Mouse (Mus musculus): ENCODE data around the gene Cdk8.
"Not testable (repeated sequence)": the region's sequence is repeated elsewhere in the genome, so short reads cannot be mapped to it uniquely, and the experiment has no call there.

Gene Cdk8

GRCm38 (mm10) chr5:146230864-146231654, at the start of gene Cdk8:
Cdk8 (plus strand) TSS chr5:146231230.
- DNase-seq (ENCODE audit: low read depth, low spot score): peak; percentile 96

DNA sequence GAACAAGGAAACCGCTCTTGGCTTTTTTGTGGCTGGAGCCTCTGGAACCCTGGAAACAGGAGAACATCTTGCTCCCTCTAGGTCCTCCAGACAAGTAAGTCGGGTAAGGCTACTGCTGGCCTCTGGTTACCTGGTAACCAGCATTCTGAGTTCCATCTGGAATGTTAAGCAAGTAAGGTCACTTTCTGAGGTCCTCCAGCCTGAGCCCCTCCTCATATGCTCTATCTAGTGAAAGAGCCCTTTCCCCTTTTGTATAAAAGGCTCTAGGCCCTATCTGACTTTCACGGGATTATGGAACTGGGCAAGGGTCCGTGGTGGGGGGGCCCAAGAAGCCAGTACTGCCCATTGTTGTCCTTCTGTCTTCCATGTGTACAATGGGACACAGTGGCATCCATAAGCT, 45.8 kb upstream of the Cdk8 start, which contains the start of gene 1700001J03Rik:
TSS of gene 1700001J03Rik (minus strand) at position 101 of the 400 bp plus-strand sequence.
- DNase-seq (ENCODE audit: low read depth, low spot score): not testable (repeated sequence)

GRCm38 (mm10) chr5:146187441-146187840, 43.6 kb upstream of the Cdk8 start:
- DNase-seq (ENCODE audit: low read depth, low spot score): peak; percentile 5

DNA sequence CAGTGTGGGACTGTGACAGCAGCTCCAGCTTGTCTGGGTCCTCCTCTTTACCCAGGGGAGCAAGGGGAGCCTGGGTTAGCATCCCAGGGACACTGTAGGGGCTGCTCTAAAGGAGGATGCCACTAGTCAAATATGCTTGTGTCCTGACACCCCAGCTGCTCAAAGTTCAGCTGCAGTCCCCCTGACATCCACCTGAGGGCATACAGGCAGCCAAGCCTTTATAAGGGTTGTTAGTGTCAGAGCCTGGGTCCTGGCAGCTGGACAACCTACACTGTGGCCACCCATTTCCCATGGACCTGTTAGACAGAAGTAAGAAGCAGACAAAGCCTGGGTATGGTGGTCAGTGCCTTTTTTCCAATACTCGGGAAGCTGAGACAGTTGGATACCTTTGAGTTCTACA, 42.9 kb upstream of the Cdk8 start:
- no peak for DNase-seq (ENCODE audit: low read depth, low spot score)

GRCm38 (mm10) chr5:146188712-146189111, 42.3 kb upstream of the Cdk8 start:
- DNase-seq (ENCODE audit: low read depth, low spot score): no peak

GRCm38 (mm10) chr5:146190093-146190492, 40.9 kb upstream of the Cdk8 start:
- no peak for DNase-seq (ENCODE audit: low read depth, low spot score)

DNA sequence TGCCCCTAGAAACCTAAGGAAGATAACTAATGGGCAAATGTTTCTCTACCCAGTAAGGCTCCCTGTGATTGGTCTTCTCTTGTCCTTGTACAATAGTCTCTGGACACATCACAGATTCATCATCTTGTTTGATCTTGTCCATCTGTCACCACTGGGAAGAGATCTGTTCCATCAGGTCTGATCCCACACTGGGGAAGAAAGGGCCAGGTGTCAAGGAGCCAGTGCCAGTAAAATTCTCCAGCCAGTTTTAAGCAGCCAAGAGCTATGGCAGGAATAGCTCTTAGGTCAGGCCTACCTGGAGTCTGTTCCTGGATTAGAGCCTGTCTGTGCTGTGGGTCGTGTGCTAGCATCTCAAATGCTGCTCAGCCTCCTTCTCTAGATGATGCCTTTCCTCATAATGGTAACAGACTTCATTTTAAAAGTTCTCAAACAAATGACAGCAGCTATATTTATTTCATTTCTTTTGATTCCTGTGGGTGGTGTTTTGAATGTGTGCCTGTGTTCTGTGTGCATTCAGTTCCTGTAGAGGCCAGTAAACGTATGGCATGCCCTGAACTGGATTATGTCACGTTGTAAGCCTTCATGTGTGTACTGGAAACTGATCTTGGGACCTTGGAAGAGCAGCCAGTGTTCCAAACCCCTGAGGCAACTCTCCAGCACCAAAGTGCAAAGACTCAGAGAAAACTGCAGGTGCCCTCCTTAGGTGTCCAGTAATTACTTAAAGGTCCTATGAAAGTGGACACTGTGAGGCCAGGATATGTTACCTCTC, 40.3 kb upstream of the Cdk8 start:
- DNase-seq (ENCODE audit: low read depth, low spot score): no peak

- no peak for DNase-seq (ENCODE audit: low read depth, low spot score)
These were observed 37.7 kb upstream of the Cdk8 start for GRCm38 (mm10) chr5:146193360-146193759.

DNA sequence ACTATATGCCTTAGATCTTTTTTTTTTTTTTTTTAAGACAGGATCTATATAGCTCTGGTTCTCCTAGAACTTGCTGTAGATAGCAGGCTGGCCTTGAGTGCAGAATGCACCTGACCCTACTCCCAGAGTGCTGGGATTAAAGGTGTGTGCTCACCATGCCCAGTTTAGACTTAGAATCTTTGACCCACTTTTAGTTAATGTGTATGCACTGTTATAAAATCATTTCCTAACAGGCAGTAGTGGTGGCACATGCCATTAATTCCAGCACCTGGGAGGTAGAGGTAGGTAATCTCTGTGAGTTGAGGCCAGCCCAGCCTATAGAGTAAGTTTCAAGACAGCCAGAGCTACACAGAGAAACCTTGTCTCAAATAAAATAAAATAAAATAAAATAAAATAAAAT, 32.0 kb upstream of the Cdk8 start:
- no peak for DNase-seq (ENCODE audit: low read depth, low spot score)

- no peak for DNase-seq (ENCODE audit: low read depth, low spot score)
These were observed 31.5 kb upstream of the Cdk8 start for GRCm38 (mm10) chr5:146199540-146199939.

GRCm38 (mm10) chr5:146200580-146200979, 30.4 kb upstream of the Cdk8 start:
- DNase-seq (ENCODE audit: low read depth, low spot score): no peak

- no peak for DNase-seq (ENCODE audit: low read depth, low spot score)
These were observed 27.1 kb upstream of the Cdk8 start for GRCm38 (mm10) chr5:146203921-146204320.

DNA sequence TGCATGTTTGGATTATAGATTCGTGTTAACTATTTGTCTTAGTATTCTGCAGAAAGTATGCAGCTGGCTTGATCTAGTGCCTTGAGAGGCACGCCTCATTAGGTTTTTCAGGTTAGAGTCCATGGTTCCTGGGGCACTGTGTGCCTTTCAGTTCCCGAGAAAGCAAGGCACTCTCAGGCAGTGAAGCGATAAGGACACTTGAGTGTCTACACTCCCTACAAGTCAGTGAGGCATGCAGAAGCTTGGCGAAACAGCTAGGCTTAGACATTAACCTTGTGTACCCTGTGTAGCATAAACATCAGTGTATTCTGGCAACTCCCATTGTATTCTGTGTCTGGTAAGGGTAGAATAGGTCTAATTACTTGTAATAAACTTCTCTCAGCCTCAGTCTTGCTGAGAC, 25.5 kb upstream of the Cdk8 start:
- DNase-seq (ENCODE audit: low read depth, low spot score): no peak

GRCm38 (mm10) chr5:146220501-146220878, 10.5 kb upstream of the Cdk8 start:
- no peak for DNase-seq (ENCODE audit: low read depth, low spot score)

GRCm38 (mm10) chr5:146220879-146221714, 9.9 kb upstream of the Cdk8 start, which contains the start of gene Rnf6:
Rnf6 (minus strand) TSS chr5:146221555.
- peak; percentile 96 for DNase-seq (ENCODE audit: low read depth, low spot score)

DNA sequence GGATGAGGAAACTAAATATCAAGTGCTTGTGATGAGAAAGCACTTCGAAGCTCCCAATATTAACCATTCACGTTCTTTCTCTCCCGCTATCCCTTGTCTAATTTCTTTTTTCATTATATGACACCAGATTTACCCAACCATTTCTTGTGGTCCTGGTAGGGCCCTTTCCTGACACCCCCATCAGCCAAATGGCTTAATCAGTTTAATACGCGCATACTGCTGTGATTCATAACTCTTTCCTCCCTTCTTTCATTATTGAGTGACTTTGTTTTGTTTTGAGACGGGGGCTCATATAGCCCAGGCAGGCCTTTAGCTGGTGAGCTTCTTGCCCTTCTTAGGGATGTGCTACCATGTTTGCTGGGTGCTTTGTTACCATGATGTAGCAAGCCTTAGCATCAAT, 9.3 kb upstream of the Cdk8 start:
- no peak for DNase-seq (ENCODE audit: low read depth, low spot score)

DNA sequence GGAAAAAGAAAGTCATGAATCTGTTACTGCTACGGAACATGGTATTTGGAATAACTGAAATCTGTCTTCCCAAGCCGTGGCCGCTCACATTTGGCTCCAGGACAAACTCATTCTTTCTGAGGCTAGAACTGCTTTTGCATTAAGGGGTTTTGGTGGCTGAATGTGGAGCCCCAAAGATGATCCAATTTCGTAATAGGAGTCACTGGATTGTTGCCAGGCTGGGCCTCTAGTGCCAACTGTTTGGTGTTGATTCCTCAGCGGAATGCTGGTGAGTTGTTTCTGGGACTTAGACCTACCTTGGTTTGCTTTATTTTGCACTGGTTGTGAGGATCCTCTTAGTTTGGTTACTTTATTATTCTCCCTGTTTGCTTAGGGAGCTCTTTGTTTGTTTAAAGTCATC, 7.2 kb upstream of the Cdk8 start:
- DNase-seq (ENCODE audit: low read depth, low spot score): no peak

DNA sequence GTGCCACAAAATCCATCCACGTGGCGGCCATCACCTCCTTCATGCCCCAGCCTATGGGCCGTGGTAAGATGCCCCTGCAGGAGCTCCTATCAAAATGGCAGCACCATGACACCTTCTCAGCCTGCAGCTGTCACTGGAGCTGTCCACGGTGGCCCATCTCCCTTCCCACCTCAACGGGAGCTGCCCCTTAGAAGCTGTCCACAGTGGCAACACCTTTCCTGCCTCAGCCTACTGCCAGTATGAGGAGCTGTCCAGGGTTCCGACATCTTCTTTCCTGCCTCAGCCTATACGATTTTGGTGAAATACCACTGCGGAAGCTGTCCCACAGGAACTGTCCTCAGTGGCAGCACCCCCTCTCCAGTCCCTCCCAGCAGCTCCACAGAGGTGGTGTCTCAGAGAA, 3.5 kb upstream of the Cdk8 start:
- no peak for DNase-seq (ENCODE audit: low read depth, low spot score)

GRCm38 (mm10) chr5:146229869-146230650, 970 bp upstream of the Cdk8 start:
- DNase-seq (ENCODE audit: low read depth, low spot score): no peak

GRCm38 (mm10) chr5:146231655-146231996, 596 bp downstream of the Cdk8 start:
- DNase-seq (ENCODE audit: low read depth, low spot score): no peak

- DNase-seq (ENCODE audit: low read depth, low spot score): no peak
These were observed 1.1 kb downstream of the Cdk8 start for GRCm38 (mm10) chr5:146232056-146232675.
